In the genomic region with DNA sequence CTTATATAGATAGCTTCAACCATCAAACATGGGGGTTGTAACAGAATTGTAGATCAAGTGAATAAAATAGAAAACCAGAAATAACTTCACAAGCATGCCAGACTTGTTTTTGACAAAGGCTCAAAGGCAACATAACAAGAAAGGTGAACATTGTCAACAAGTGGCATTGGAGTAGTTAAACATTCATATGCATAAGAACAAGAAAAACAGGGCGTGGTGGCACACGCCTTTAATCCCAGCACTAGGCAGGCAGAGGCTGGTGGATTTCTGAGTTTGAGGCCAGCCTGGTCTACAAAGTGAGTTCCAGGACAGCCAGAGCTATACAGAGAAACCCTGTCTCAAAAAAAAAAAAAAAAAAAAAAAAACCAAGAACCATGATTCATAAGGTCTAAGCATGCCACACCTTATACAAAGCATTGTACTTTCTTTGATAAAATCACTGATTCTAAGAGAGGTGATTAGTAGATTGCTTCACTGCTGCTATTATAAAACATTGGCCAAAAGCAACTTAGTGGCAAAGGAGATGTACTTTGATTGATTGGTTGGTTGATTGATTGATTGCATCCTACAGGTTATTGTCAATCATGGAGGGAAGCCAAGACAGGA, we compare ENCODE assay signal across 13 mouse cellular contexts.
"Had no signal": no experiment of that assay in that cellular context is flagged by ENCODE, and none has a peak within 500 bp of the region (broad histone marks: within the 10 kb centered on the region; RNA-seq: fewer than 3 reads in every experiment).

No protein-coding gene starts in this region.

- DNase-seq: gastrocnemius, postnatal 14 days; gastrocnemius, postnatal 36 days; heart, adult 18-20 months; heart, postnatal 10 days; kidney, adult 11 months; kidney, adult 2 months; kidney, adult 9 months; kidney, postnatal 14 days; kidney, postnatal 36 days; layer of hippocampus, adult 9-11 months; liver; liver, embryonic 13.5 days; liver, postnatal 0 days had no signal
